Mouse (Mus musculus): ENCODE data around the gene Tnrc18. TPM values are rescaled to one million over a fixed set of nuclear protein-coding genes. Genes with fewer than 3 reads are reported as not detected.

Gene Tnrc18
- polyA plus RNA-seq, 1 experiment from 2014 or later, result 27.5 TPM

DNA sequence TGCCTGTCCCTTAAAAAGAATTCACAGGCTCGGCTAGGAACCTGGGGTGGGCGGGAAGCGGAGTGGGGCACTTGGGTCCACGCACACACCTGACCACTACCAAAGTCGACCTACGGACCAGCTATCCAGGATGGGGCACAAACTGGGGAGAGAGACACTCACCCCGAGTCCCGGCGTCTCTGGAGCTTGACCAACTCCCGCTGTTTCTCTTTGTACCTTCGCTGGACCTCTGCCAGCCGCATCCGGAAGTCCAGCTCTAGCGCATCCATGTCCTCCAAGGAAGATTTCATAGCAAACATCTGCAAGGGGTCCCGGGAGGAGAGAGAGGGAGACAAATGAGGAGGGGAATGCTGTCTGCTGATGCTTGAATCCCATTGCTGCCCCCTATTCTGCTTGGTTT, 52.6 kb downstream of the Tnrc18 start:
- peaks cover 93% of the 10 kb centered on the region for H3K36me3 ChIP-seq (ENCODE audit: control insufficient read depth, insufficient read depth, low read length)
- 68% methylated on average over 15 of the region's 15 CpGs for WGBS

DNA sequence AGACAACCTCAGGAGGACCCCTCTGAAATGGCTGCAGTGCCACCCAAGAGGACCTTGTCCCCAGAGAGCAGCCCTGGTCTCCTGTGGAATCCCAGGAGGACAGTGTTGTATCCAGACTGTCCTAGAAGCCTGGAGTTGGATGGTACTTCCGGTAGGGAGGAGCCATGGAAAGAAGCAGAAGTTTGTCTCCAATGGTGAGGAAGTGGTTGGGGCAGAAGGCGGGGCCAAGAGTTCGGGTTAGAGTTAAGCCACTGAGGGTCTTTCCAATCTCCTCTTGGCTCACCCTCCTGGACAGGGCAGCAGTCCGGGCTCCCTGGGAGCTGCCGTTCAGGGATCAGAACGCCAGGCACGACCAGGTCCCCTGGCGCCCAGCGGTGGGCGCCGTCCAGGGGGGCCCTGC, 53.2 kb downstream of the Tnrc18 start:
- Histone ChIP-seq H3K4me1 (ENCODE audit: control insufficient read depth, insufficient read depth, low read length) (peaks cover 12% of the 10 kb centered on the region), H3K4me3 (ENCODE audit: low read depth, low read length) (no peak overlapping the region), H3K9me3 (replicated peaks; ENCODE audit: control insufficient read depth, low read length) (no peaks in the 10 kb centered on the region), H3K9ac (ENCODE audit: low read length) (no peak overlapping the region), H3K27me3 (replicated peaks; ENCODE audit: control insufficient read depth, insufficient read depth, low read length) (no peaks in the 10 kb centered on the region), H3K27ac (ENCODE audit: low read depth, low read length) (0 out of 2 replicates have a peak overlapping the region, but pooled peaks have one; percentile 24), H3K4me2 (ENCODE audit: low read length) (no peak overlapping the region), H3K36me3 (ENCODE audit: control insufficient read depth, insufficient read depth, low read length) (peaks cover 93% of the 10 kb centered on the region)
- no peak for DNase-seq (ENCODE audit: low spot score)
- WGBS, result 45% methylated on average over 11 of the region's 11 CpGs
- no peak for ATAC-seq

More for the DNA sequence above, 52.6 kb downstream of the Tnrc18 start:
- no peak for DNase-seq (ENCODE audit: low spot score)
- Histone ChIP-seq H3K4me2 (ENCODE audit: low read length) (no peak overlapping the region), H3K27ac (ENCODE audit: low read depth, low read length) (no peak overlapping the region; the same call in 1 of the 2 replicates), H3K9ac (ENCODE audit: low read length) (no peak overlapping the region), H3K9me3 (replicated peaks; ENCODE audit: control insufficient read depth, low read length) (no peaks in the 10 kb centered on the region), H3K27me3 (replicated peaks; ENCODE audit: control insufficient read depth, insufficient read depth, low read length) (no peaks in the 10 kb centered on the region), H3K4me1 (ENCODE audit: control insufficient read depth, insufficient read depth, low read length) (peaks cover 14% of the 10 kb centered on the region), H3K4me3 (ENCODE audit: low read depth, low read length) (no peak overlapping the region)
- ATAC-seq, result no peak

DNA sequence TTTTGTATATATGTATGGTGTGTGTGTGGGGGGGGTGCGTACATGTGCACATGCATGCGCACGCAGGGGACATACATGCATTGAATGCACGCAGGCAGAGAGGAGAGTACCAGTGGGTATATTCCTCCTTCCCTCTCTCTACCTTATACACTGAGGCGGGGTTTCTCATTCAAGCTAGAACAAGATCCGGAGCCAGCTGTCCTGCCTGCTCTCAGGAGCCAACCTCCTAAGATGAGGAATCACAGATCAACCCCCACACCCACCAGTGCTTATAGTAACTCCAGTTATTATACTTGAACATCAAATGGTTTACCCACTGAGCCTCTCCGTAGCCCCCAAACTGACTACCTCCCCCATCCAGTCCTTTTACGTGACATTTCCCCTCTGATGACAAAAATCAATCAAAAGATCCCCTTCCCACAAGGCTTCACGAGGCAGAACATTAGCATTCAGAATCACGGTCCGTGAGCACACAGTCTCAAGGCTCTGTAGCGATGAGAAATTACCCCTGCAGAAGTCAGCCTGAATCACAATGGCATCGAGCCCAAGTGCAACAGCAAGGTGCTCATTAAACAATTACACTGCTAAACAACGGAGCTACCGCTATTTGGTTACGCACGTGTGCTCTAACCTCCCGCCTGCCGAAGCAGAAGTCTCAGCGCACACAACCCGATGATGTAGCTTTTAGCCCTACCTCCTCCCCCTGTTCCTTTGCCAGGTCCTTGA, 55.2 kb downstream of the Tnrc18 start:
- H3K9me3 ChIP-seq (replicated peaks; ENCODE audit: control insufficient read depth, low read length), result no peaks in the 10 kb centered on the region
- 0 out of 2 replicates have a peak overlapping the region, but pooled peaks have one; percentile 18 for H3K4me2 ChIP-seq (ENCODE audit: low read length)
- H3K4me3 ChIP-seq (ENCODE audit: low read depth, low read length), result no peak overlapping the region
- peaks cover 99% of the 10 kb centered on the region for H3K36me3 ChIP-seq (ENCODE audit: control insufficient read depth, insufficient read depth, low read length)
- peak overlapping the region; percentile 43 for H3K9ac ChIP-seq (ENCODE audit: low read length)
- peaks cover 2% of the 10 kb centered on the region; the same call in 1 of the 2 replicates for H3K4me1 ChIP-seq (ENCODE audit: control insufficient read depth, insufficient read depth, low read length)
- 55% methylated on average over 21 of the region's 21 CpGs for WGBS
- peak overlapping the region; percentile 87 for H3K27ac ChIP-seq (ENCODE audit: low read depth, low read length)
- ATAC-seq (no peak), DNase-seq (ENCODE audit: low spot score) (peak; percentile 69)
- no peaks in the 10 kb centered on the region for H3K27me3 ChIP-seq (replicated peaks; ENCODE audit: control insufficient read depth, insufficient read depth, low read length)

DNA sequence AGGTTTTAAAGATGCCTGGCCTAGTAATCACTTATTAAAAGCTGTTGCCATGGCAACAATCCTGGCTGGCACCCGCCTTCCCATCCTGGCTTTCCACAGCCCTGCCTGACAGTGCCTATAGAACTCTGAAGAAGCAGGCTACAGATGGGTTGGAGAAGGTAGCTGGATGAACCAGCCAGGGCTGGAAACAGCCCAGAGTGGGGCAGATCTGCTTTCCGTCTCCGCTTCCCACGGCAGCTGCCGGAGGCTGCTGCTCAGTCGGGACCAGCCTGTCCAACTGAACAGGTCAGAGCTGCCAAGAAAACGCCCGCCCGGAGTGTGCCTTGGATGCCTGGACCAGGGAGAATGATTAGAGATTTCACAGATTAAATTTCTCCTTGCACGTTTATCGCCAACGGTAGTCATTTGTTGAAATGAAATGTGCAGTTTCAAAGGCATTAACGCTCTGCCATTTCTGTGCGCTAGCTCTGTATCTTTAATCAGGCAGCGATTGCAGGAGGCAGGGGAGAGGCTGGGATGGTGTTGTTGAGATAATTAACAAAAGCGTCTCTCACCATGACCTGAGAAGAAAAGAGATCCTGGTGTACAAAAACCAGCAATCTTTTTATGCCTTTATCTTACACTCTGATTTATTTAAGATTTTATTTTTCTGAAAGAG, 56.0 kb downstream of the Tnrc18 start:
- Histone ChIP-seq H3K9me3 (replicated peaks; ENCODE audit: control insufficient read depth, low read length) (no peaks in the 10 kb centered on the region), H3K27me3 (replicated peaks; ENCODE audit: control insufficient read depth, insufficient read depth, low read length) (no peaks in the 10 kb centered on the region), H3K36me3 (ENCODE audit: control insufficient read depth, insufficient read depth, low read length) (peaks cover 99% of the 10 kb centered on the region), H3K4me2 (ENCODE audit: low read length) (peak overlapping the region; percentile 18; the same call in 1 of the 2 replicates), H3K27ac (ENCODE audit: low read depth, low read length) (peak overlapping the region; percentile 87), H3K4me1 (ENCODE audit: control insufficient read depth, insufficient read depth, low read length) (peaks cover 2% of the 10 kb centered on the region; the same call in 1 of the 2 replicates), H3K9ac (ENCODE audit: low read length) (peak overlapping the region; percentile 43; the same call in 1 of the 2 replicates), H3K4me3 (ENCODE audit: low read depth, low read length) (no peak overlapping the region)
- WGBS, result 44% methylated on average over 16 of the region's 16 CpGs
- DNase-seq (ENCODE audit: low spot score) (peak; percentile 93), ATAC-seq (peak; percentile 88)

GRCm38 (mm10) chr5:142759786-142760185, 57.7 kb downstream of the Tnrc18 start:
- ATAC-seq (no peak), DNase-seq (ENCODE audit: low spot score) (no peak)
- Histone ChIP-seq H3K9ac (ENCODE audit: low read length) (no peak overlapping the region), H3K4me2 (ENCODE audit: low read length) (no peak overlapping the region), H3K27ac (ENCODE audit: low read depth, low read length) (no peak overlapping the region), H3K4me1 (ENCODE audit: control insufficient read depth, insufficient read depth, low read length) (peaks cover 2% of the 10 kb centered on the region; the same call in 1 of the 2 replicates), H3K9me3 (replicated peaks; ENCODE audit: control insufficient read depth, low read length) (no peaks in the 10 kb centered on the region), H3K36me3 (ENCODE audit: control insufficient read depth, insufficient read depth, low read length) (peaks cover 99% of the 10 kb centered on the region), H3K4me3 (ENCODE audit: low read depth, low read length) (no peak overlapping the region), H3K27me3 (replicated peaks; ENCODE audit: control insufficient read depth, insufficient read depth, low read length) (no peaks in the 10 kb centered on the region)
- 83% methylated on average over 8 of the region's 8 CpGs for WGBS

- peaks cover 93% of the 10 kb centered on the region for H3K36me3 ChIP-seq (ENCODE audit: control insufficient read depth, insufficient read depth, low read length)
- WGBS, result 51% methylated on average over 13 of the region's 13 CpGs
- no peak for DNase-seq (ENCODE audit: low spot score)
- H3K27me3 ChIP-seq (replicated peaks; ENCODE audit: control insufficient read depth, insufficient read depth, low read length), result no peaks in the 10 kb centered on the region
- no peak overlapping the region for H3K4me2 ChIP-seq (ENCODE audit: low read length)
- ATAC-seq, result no peak
- no peak overlapping the region for H3K27ac ChIP-seq (ENCODE audit: low read depth, low read length)
- no peak overlapping the region for H3K9ac ChIP-seq (ENCODE audit: low read length)
- H3K4me1 ChIP-seq (ENCODE audit: control insufficient read depth, insufficient read depth, low read length), result no peaks in the 10 kb centered on the region
- H3K9me3 ChIP-seq (replicated peaks; ENCODE audit: control insufficient read depth, low read length), result no peaks in the 10 kb centered on the region
- H3K4me3 ChIP-seq (ENCODE audit: low read depth, low read length), result no peak overlapping the region
Measured at GRCm38 (mm10) chr5:142752241-142752640, 65.2 kb downstream of the Tnrc18 start.

- no peak overlapping the region for H3K9ac ChIP-seq (ENCODE audit: low read length)
- H3K4me1 ChIP-seq (ENCODE audit: control insufficient read depth, insufficient read depth, low read length), result no peaks in the 10 kb centered on the region
- no peak overlapping the region for H3K4me3 ChIP-seq (ENCODE audit: low read depth, low read length)
- no peak overlapping the region for H3K4me2 ChIP-seq (ENCODE audit: low read length)
- no peak for DNase-seq (ENCODE audit: low spot score)
- ATAC-seq, result no peak
- no peaks in the 10 kb centered on the region for H3K27me3 ChIP-seq (replicated peaks; ENCODE audit: control insufficient read depth, insufficient read depth, low read length)
- WGBS, result 97% methylated on average over 10 of the region's 11 CpGs
- peaks cover 85% of the 10 kb centered on the region for H3K36me3 ChIP-seq (ENCODE audit: control insufficient read depth, insufficient read depth, low read length)
- no peaks in the 10 kb centered on the region for H3K9me3 ChIP-seq (replicated peaks; ENCODE audit: control insufficient read depth, low read length)
- peak overlapping the region; percentile 2; the same call in 1 of the 2 replicates for H3K27ac ChIP-seq (ENCODE audit: low read depth, low read length)
Measured at GRCm38 (mm10) chr5:142750173-142750572, 67.3 kb downstream of the Tnrc18 start.

GRCm38 (mm10) chr5:142747026-142747629, 70.3 kb downstream of the Tnrc18 start:
- no peak for DNase-seq (ENCODE audit: low spot score)
- WGBS, result 79% methylated on average over 12 of the region's 12 CpGs
- Histone ChIP-seq H3K4me2 (ENCODE audit: low read length) (no peak overlapping the region), H3K4me3 (ENCODE audit: low read depth, low read length) (no peak overlapping the region), H3K9ac (ENCODE audit: low read length) (no peak overlapping the region), H3K27ac (ENCODE audit: low read depth, low read length) (no peak overlapping the region), H3K36me3 (ENCODE audit: control insufficient read depth, insufficient read depth, low read length) (peaks cover 85% of the 10 kb centered on the region), H3K27me3 (replicated peaks; ENCODE audit: control insufficient read depth, insufficient read depth, low read length) (no peaks in the 10 kb centered on the region), H3K4me1 (ENCODE audit: control insufficient read depth, insufficient read depth, low read length) (no peaks in the 10 kb centered on the region), H3K9me3 (replicated peaks; ENCODE audit: control insufficient read depth, low read length) (no peaks in the 10 kb centered on the region)
- ATAC-seq, result no peak

Measured in forebrain, embryonic 14.5 days (tissue).